Mouse (Mus musculus) retina, embryonic 14.5 days (tissue): ENCODE measurements around the gene Grcc10.

Experiments used
- DNase-seq: peaks from one replicate; pipeline ENCODE4 v3.0.0-alpha.2; 2015; ENCODE audit warnings: low spot score

The Grcc10 gene

DNA sequence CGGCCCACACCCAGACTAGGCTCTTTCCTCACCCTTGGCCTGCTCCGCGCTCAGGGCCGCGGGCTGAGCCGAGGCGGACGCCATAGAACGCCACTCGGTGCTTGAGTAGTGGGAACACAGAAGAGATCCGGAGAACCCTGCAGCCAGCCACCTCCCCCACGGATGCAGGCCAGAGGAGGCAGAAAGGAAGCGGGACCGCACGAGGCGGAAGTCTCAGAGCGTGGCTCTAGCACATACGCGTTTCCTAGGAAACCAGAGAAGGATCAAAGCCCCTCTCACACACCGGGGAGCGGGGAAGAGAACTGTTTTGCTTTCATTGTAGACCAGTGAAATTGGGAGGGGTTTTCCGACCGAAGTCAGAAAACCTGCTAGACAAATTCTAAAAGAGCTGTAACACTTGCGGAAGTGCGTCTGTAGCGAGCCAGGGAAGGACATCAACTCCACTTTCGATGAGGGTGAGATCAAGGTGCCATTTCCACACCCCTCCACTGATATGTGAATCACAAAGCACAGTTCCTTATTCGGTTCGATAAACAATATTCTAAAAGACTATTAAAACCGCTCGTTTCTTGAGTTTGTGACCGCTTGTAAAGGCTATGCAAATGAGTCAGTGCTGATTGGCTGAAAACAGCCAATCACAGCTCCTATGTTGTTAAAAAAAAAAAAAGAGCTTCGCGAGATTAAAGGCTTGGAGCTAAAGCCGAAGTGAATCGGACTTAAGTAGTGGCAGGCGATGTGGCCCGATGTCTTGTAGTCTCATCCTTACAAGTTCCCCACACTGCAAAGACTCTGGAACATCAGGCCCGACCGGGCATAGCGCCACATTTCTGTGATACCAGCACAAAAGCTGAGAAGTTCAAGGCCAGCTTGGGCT, at the start of gene Grcc10:
Gene Grcc10, minus strand, starts transcription at position 487 of the 874 bp plus-strand sequence.
- peak; percentile 96 for DNase-seq

DNA sequence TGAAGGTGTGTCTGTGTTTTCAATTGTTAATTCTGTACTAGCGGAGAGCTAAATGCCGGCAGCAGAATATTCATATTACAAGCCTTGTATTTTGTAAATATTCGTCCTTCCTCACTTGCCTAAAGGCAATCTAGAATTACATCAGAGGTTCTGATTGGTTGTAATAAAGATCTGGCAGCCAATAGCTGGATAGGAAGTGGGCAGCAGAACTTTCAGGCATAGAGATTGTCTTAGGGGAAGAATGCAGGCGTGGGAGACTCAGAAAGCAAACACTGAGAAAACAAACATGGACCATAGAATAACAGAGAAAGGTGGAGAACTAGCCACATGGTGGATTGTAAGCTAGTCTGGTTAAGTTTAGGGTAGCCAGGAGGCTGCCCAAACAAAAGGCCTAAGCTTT, 48.9 kb upstream of the Grcc10 start:
- no peak for DNase-seq

DNA sequence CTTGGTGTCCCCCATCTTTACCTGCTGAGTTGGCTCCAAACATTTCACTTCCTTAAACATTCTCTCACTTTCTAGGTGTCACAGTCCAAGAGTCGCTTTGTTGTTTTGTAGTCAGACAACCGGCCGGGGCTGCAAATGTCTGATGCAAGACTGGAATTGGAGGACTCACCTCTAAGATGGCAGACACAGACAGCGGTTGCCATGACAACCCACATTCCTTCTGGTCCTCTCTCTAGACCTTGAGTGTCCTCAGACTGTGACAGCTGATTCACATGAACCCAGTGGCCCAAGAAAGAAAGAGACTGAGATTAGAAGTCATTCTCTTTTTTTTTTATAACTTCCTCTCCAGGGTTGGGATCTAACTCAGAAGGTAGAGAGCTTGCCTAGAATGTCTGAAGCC, 48.3 kb upstream of the Grcc10 start:
- no peak for DNase-seq

DNA sequence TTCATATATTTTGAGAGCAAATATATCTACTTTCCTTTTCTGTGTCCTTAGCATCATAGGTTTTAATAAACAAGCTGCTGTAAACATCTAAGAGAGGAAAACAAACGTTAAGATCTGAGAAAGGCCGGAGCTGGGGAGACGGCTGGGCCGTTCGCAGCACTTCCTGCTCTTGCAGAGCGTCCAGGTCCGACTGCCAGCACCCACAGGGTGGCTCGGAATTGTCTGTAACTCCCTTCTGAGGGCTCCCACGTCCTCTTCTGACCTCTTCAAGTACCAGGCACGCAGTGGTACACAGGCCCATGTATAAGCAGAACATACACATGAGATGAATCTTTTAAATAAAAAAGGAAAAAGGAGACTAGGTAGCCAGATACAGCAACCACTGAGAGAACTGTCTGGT, 46.5 kb upstream of the Grcc10 start:
- DNase-seq: no peak

DNA sequence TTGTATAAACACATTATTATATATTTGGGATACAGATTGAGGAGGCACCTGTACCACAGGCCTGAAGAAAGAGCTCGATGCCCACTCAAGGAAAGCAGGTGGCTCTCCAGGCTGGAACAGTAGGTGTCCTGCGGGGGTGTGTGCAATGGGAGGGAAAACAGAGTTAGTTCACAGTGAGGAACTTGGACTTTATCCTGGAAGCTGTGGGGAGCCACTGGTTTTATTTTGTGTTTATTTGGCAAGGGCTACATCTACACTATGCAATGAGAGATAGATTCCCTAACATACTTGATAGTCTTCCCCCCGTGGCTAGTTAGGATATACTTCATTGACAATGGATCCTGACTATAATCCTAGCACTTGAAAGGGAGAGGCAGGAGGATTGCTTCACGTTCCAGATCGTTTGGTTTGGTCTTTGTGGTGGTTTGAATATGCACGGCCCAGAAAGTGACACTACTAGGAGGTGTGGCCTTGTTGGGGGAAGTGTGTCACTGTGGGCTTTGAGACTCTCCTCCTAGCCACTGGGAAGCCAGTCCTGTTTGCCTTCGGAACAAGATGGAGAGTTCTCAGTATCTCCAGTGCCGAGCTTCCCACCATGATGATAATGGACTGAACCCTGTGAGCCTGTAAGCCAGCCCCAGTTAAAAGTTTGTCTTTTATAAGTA, 45.7 kb upstream of the Grcc10 start:
- DNase-seq: no peak

DNA sequence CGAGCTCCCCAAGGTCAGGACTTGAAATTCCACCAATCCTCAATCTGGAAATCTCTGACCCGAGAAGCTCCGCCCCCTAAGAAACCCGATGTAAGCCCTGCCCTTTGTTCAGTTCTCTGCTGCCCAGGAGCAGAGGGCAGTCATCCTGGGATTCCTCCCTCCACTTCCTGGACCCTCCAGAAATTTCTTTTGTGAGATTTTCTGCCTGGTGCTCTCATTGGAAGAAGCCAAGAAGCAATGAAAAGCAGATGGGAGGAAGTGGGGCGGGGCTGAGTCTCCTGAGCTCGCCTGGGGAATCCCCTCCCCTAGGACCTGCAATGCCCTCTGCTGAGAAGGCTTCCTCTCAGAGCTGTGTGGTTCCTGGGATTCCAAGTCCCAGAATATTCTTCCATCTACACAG, 41.3 kb upstream of the Grcc10 start:
- DNase-seq: peak; percentile 49

DNA sequence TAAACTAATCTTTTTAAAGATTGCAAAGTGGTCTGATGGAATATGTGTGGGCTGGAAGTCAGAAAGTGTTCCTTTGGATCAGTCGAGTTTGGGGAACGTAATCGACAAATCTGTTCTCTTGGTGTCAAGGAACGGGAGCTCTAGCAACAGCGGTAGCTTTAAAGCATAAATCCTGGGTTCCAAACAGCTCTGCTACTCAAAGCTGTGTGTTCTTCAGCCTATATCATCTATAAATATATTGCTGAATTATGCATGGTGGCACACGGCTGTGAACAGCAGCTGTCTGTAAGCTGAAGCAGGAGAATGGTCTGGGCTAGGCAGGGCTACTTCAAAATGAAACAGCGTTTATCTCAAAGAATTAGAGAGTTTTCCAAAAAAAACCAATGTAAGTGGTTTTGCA, 39.7 kb upstream of the Grcc10 start:
- DNase-seq: no peak

DNA sequence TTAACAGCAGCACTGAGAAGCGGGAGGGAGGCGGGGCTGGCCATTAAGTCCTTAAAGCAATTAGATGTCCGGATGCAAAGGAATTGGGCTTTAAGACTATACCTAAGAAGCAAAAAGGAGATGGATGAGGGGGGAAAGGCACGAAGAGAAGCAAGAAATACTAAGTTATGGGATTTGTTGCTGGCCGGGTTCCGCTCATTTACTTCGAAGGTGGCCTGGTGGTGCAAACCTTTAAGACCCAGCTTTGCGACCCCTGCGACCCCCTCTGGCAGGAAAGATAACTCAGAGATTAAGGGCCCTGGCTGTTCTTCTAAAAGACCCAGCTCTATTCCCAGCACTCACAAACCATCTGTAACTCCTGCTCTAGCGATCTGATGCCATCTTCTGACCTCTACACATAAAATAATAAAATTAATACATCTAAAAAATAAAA, 38.8 kb upstream of the Grcc10 start:
- no peak for DNase-seq

DNA sequence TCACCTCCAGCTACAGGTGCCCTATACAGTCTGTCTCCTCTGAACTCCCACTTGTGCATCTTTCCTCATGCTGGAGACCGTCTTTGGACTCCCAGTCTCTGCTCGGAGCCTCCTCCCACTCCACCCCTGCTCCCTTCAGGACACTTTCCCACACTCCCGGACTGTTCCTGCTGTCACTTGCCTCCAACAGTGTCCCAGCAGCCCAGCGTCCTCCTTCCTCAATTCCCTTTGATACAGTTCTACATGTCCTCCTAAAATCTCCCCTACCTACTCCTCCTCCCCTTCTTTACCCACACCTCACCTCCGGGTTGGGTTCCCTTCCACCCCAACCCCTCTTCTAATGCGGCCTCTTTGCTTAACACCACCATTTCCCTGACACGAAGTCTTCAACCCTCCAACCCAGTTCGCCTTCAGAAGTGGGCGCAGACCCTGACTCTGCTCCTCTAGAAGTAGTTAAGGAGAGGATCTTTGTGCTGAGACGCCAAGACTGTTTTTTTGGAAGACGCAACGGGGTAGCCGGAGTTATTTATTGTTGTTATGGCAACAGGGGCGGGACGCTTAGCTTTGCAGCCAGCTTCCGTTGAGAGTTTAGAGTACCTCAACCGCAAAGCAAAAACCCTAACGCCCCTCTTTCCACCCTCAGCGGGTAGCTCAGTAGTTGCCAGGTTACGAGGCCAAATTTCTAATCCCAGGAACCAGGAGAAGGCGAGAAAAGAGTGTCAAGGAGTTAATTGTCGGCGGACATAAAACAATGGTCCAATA, 38.2 kb upstream of the Grcc10 start, which contains the start of gene Lrrc23:
Gene Lrrc23, minus strand, starts transcription at position 506 of the 762 bp plus-strand sequence.
- DNase-seq: peak; percentile 83

DNA sequence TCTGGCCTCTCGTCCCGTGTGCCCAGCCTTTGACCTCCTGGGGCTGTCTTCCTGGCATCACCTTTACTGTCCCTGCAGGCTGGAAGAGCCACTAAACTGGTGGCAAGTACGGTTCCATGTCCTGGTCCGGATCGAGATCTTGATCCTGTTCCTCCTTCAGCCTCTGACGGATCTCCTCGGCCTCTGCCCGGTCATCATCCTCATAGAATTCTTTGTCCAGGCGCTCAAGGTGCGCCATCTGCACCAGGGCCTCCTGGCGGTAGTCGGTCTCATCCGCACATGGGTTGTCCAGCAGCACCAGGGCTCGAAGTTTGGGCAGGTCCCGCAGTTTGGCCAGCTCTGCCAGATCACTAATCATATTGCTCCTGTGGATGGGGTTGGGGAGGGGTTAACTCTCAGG, 29.3 kb upstream of the Grcc10 start:
- DNase-seq: no peak

DNA sequence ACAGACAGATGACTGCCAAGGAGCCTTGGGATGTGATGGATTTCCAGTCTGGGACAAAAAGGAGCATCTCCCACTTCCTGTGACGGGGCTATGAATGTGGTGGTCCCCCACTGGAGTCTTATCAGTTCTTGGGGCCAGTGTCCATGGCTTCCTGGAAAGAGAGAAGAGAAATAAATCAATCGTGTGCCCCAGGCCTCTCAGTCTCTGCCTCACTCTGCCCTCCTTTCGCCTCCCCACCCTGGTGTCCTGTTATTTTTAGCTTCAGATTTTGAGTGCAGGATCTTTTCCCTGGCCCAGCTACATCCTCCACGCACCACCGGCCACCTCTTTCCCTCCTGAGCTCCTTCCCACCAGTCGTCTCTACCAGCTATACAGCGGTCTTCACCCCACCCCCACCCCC, 28.8 kb upstream of the Grcc10 start:
- DNase-seq: no peak

DNA sequence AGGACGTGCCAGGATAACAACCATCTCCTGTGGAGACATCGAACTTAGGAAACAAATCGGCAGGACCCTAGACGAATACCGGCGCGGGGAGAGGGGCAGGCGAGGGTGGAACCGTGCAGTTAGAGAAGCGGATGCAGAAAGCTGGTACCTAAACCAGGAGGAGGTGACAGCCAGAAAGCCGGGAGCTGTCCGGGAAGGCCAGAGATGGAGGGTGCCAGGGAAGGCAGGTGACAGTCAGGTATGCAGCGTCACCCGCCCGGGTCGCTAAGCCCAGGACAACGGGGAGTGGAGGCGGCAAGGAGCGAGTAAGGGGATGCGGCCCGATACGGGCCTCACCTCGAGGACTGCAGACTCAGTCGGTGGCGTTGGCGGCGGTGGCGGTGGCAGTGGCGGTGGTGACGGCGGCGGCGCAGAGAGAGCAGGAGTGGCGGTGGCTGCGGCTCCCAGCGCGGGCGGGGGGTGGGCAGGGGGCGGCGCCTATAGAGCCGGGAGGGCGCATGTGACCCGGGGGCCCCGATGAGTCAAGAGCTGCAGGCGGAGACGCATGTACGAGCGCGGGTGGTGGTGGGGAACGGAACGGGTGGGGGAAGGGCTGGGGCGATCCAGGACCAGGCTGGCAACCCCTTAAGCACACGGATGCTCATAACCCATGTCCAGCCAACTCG, 28.1 kb upstream of the Grcc10 start, which contains the start of gene Eno2:
Gene Eno2, minus strand, starts transcription at position 573 of the 665 bp plus-strand sequence.
- DNase-seq: peak; percentile 71

DNA sequence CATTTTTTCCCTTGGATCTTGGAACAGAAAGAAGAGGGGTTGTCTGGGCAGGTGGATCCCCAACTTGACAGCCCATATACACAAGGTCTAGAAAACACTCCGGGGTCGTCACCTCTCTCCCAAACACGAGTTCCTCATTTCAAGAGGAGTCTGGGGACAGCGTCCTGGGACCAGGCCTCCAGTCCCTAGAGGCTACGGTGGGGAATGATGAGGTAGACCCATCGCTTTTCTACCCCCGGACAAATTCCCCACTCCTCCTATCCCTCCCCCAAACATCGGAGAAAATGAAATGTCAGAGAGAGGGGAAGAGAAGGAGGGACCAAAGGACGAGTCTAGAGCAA, 27.5 kb upstream of the Grcc10 start:
- DNase-seq: peak; percentile 30

DNA sequence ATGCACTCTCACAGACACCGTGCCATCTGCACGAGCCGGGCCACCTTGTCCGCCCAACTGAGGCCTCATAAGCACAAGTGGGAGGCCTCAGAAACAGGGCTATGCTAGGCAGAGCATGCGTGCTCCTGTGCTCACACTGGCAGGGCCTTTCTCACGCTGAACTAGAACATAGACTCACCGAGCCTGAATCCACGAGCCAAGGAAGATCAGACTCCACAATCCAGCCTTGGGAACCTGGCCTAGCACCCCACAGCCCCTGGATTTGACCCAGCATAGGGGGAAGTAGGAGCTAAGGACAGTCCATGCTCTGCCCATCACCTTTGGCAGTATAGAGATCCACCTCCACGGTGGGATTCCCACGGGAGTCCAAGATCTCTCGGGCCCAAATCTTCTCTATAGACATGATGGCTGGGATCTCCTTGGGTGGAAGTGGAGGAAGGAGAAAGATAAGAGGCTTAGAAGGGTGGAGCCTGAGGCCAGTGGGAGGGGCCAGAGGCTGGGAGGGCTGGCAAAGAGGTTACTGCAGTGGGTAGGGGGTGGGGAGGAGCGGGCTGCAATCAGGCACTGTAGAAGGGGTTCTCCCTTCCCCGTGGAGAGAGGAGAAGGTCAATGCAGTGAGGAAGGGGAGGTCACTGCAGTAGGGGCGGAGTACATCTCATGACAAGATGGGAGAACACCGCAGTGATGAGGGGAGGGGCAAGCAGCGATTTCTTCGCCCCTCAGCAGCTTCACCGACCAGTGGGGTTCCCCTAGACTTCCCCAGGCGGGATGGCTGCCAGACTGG, 26.9 kb upstream of the Grcc10 start:
- peak; percentile 67 for DNase-seq

DNA sequence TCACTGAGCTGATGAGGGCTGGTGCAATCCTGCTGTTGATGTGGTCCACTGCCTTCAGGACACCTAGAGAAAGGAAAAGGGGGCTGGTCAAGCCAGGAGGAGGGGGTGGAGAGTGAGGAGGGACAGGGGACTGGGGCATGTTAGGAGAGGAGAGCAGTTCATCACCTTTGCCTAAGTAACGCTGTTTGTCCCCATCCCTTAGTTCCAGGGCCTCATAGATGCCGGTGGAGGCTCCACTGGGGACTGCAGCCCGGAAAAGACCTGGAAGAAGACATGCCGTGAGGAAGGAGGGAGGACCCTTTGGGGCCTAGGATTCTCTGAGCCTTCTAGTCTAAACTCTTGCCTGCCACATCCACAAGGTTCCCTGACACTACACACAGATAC, 26.4 kb upstream of the Grcc10 start:
- no peak for DNase-seq

DNA sequence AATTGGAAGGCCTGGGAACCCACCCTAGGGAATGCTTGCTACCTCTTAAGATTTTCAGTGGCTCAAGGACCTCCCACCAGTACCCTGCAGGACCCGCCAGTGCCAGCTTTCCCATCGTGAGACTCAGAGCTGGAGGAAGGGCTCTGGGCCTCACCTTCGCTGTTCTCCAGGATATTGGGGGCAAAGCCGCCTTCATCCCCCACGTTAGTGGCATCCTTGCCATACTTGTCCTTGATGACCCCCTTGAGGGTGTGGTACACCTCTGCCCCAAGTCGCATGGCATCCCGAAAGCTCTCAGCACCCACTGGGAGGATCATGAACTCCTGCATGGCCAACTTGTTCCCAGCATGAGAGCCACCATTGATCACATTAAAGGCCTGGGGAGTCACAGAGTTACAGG, 24.8 kb upstream of the Grcc10 start:
- DNase-seq: no peak

DNA sequence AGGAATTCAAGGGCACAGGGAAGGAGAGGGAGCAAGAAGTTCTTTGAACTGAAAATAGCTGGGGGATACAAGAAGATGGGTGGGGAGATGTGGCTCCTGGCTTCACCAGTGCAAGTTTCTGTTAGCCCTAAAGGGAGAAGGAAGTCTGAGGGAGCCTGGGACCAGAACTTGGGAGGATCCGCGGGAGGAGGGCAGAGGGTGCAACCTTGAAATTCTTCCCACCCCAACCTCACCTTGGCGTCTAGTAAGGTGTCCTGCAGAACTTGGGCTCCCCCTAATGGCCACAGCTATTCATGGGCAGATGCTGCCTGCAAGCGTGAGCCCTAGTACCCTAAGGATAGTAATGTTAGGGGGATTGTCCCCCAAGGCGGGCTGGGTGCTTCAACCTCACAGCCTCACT, 18.1 kb upstream of the Grcc10 start:
- DNase-seq: peak; percentile 90

DNA sequence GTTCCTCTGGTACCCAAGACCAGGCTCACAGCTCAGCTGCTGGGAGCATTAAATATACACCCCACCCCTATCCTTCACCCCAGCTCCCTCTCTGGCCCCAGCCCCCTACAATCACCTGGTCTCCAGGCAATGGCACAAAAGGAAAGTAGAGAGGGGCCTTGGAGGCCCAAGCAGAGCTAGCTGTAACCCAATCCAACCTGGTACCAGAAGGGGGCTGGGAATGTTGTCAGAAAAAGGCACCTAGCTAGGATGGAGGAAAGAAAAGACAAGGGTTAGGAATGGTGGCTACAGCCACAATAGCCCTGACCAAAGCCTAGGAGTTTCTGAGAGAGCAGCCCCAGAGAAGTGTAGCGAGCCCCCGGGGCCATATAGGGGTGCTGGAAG, 17.7 kb upstream of the Grcc10 start:
- no peak for DNase-seq

DNA sequence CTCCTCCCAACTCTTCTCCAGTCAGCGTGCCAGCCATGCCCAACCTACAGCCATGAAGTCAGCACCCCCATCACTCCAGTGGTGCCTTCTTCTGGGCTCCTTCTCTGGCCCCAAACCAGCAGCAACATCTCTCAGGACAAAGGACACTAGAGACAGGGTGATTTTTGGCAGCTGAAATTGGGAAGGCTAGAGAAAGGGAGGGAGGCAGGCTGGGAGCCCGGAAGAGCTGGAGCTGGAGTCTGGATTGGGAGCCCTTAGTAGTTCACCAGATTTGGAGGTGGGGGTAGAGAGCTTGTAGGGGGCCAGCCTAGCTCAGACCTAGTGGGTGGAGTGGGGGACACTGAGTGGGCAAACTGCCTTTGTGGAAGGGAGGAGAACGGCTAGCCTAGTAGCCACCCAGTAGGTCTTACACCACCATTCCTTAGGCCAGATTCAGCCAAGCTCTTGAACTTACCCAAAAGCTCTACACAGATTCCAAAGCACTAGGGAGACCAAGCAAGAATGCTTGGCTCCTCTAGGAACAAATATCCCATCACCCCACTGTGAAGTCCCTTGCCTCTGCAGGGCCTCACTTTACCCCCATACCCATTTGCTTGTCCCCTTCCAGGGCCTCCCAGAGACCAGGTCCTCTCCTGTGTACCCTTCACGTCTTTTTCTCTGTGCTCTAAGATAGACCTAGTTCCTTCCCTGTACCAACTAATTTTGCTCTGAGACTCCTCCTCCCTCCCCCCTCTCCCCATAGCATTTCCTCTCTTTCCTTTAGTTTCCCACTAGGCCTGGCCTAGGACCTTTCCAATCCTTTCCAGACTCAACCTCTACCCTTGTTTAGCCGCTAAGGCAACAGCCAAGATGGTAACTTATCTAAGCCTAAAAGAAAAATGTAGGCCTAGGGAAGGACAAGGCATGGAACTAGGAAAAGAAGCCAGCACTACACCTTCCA, 17.0 kb upstream of the Grcc10 start:
- DNase-seq: peak; percentile 63

DNA sequence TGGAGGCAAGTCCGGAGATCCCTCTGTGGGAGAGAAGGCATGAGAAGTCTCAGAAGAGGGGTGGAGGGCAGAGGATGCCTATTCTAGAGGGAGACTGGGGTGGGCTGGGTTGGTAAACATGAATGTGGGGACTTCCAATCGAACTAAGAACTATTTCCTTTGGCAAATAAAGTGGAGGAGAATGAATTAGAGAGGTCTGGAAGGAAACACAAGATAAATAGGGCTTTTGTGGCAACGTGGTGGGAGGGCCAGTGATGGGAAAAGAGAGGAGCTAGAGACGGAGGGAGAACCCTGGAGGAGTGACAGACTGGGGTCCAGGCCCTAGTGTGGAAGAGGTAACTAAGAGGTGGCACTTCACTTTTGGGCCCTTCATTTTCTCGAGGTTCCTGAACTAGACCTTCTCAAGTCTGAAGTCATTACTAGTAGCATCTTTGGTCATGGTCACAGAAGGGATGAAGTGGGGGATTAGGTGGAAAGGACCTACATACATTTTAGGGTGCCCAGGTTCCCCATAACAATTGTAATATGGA, 16.2 kb upstream of the Grcc10 start:
- DNase-seq: no peak
